Mouse (Mus musculus): ENCODE results near the gene Psrc1. TPM values are rescaled to one million over a fixed set of nuclear protein-coding genes. Genes with fewer than 3 reads are reported as not detected.
A peak's percentile ranks its signal among the peaks of the same experiment; 100 is the strongest.

Gene Psrc1
- total and polyA plus RNA-seq, 2 experiments from 2014 or later = 5.0 to 17.5 TPM

DNA sequence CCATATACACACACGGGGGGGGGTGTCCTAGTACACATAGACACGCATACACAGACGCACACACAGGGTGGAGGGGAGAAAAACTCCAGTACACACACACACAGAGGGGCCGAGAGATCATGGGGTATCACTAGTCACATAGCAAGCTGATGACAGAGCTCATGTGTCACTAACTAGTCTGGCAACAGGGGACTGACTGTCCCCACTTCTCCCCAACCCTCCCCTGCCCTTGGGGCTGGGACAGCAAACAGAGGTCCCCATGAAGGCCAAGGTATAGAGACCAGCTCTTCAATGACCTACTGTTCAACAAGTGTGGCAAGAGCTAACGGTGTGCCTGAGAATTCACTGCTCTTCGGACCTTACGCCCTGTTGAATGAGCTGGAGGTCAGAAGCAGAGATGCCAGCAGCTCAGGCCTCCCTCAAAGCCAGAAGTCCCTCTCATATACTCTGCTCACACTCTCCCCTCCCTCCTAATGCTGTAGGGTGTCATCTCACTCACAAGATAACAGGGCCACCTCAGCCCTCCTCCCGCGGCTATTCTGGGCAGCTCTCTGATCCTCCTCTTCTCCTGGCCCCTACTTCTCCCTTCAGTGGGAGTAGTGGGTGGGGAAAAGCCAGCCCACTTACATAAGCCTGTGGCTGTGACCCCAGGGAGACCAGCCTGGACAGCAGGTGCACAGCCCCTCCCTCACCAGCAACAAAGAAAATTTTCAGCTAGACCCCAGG, 19.2 kb upstream of the Psrc1 start, which contains the start of gene Mybphl:
Mybphl (plus strand) TSS at position 642 of the 726 bp plus-strand sequence.
- no peaks in the 10 kb centered on the region for H3K27me3 ChIP-seq (ENCODE audit: control insufficient read depth, insufficient read depth, low read length)
- no peak within 1 kb of the TSS for H3K9ac ChIP-seq (replicated peaks; ENCODE audit: low read depth, low read length)
- H3K36me3 ChIP-seq (replicated peaks; ENCODE audit: control insufficient read depth, insufficient read depth, low read length) = no peaks in the 10 kb centered on the region
- 31% methylated on average over 9 of the region's 9 CpGs for WGBS
- H3K9me3 ChIP-seq (replicated peaks; ENCODE audit: control insufficient read depth, low read length) = no peaks in the 10 kb centered on the region
- no peak for TF ChIP-seq EP300 (IDR thresholded peaks at IDR 0.05; ENCODE audit: low read depth)
- no peak for TF ChIP-seq CTCF (IDR thresholded peaks at IDR 0.05; ENCODE audit: low read depth)
- H3K27ac ChIP-seq (ENCODE audit: low read depth) = peak within 1 kb of the TSS; percentile 60
- ATAC-seq (ENCODE audit: insufficient read depth, low read depth) (peak; percentile 63), DNase-seq (ENCODE audit: low spot score) (peak; percentile 74)
- no peak within 1 kb of the TSS for H3K4me2 ChIP-seq (ENCODE audit: low read depth, low read length)
- peak within 1 kb of the TSS; percentile 5; the same call in 1 of the 2 replicates for H3K4me3 ChIP-seq (ENCODE audit: low read depth, low read length)
- H3K4me1 ChIP-seq (ENCODE audit: control insufficient read depth, insufficient read depth) = peaks cover 15% of the 10 kb centered on the region; the same call in 1 of the 2 replicates

DNA sequence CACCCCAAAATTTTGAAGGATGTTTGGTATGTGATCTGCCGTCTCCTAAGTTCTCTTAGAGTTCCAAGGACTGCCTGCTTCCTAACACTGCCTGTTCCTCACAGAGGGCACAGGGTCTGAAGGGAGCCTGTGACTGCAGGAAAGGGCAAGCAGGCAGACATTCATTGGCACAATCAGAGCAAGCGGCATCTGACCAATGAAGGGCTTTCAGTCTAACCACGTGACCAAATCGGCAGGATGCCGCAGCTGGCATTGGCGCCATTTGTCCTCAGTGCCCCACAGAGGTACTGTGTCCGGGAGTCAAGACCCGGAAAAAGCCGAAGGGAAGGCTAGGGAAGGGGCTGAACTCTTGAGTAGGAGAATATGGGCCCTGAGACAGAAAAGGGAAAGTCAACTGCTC, 16.5 kb upstream of the Psrc1 start:
- H3K4me1 ChIP-seq (ENCODE audit: control insufficient read depth, insufficient read depth) = peaks cover 15% of the 10 kb centered on the region; the same call in 1 of the 2 replicates
- H3K9ac ChIP-seq (replicated peaks; ENCODE audit: low read depth, low read length) = no peak overlapping the region
- ATAC-seq (ENCODE audit: insufficient read depth, low read depth) (peak; percentile 3; the same call in 1 of the 2 replicates), DNase-seq (ENCODE audit: low spot score) (no peak)
- H3K36me3 ChIP-seq (replicated peaks; ENCODE audit: control insufficient read depth, insufficient read depth, low read length) = no peaks in the 10 kb centered on the region
- no peak for TF ChIP-seq CTCF (IDR thresholded peaks at IDR 0.05; ENCODE audit: low read depth)
- no peak for TF ChIP-seq EP300 (IDR thresholded peaks at IDR 0.05; ENCODE audit: low read depth)
- no peak overlapping the region for H3K4me3 ChIP-seq (ENCODE audit: low read depth, low read length)
- peaks cover 6% of the 10 kb centered on the region; the same call in 1 of the 2 replicates for H3K27me3 ChIP-seq (ENCODE audit: control insufficient read depth, insufficient read depth, low read length)
- WGBS = 62% methylated on average over 9 of the region's 9 CpGs
- H3K9me3 ChIP-seq (replicated peaks; ENCODE audit: control insufficient read depth, low read length) = no peaks in the 10 kb centered on the region
- no peak overlapping the region for H3K27ac ChIP-seq (ENCODE audit: low read depth)
- no peak overlapping the region for H3K4me2 ChIP-seq (ENCODE audit: low read depth, low read length)

DNA sequence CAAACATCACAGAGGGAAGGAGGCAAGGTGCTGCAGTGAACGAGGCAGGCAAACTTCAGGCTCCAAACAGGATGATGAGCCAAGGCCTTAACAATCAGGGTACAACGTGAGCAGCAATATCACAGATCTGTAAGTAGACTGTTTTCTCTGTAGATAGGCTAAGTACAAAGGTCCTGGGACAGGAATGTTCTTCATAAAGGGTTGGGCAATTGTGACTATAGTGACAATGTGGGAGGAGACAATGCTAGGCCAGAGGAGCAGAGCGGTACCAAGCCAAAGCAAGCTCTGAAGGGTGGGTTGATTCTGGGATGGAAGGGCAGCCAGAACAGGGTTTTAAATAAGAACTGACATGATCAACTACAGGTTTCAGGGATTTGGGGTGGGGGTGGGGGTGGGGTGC, 15.8 kb upstream of the Psrc1 start:
- no peaks in the 10 kb centered on the region for H3K9me3 ChIP-seq (replicated peaks; ENCODE audit: control insufficient read depth, low read length)
- H3K9ac ChIP-seq (replicated peaks; ENCODE audit: low read depth, low read length) = no peak overlapping the region
- peaks cover 6% of the 10 kb centered on the region; the same call in 1 of the 2 replicates for H3K27me3 ChIP-seq (ENCODE audit: control insufficient read depth, insufficient read depth, low read length)
- H3K4me2 ChIP-seq (ENCODE audit: low read depth, low read length) = no peak overlapping the region
- H3K27ac ChIP-seq (ENCODE audit: low read depth) = no peak overlapping the region
- WGBS = 64% methylated on average over 3 of the region's 3 CpGs
- H3K4me3 ChIP-seq (ENCODE audit: low read depth, low read length) = no peak overlapping the region
- DNase-seq (ENCODE audit: low spot score) = no peak
- H3K36me3 ChIP-seq (replicated peaks; ENCODE audit: control insufficient read depth, insufficient read depth, low read length) = no peaks in the 10 kb centered on the region
- ATAC-seq (ENCODE audit: insufficient read depth, low read depth) = no peak
- TF ChIP-seq EP300 (IDR thresholded peaks at IDR 0.05; ENCODE audit: low read depth) (no peak), CTCF (IDR thresholded peaks at IDR 0.05; ENCODE audit: low read depth) (no peak)
- peaks cover 22% of the 10 kb centered on the region; the same call in 1 of the 2 replicates for H3K4me1 ChIP-seq (ENCODE audit: control insufficient read depth, insufficient read depth)

DNA sequence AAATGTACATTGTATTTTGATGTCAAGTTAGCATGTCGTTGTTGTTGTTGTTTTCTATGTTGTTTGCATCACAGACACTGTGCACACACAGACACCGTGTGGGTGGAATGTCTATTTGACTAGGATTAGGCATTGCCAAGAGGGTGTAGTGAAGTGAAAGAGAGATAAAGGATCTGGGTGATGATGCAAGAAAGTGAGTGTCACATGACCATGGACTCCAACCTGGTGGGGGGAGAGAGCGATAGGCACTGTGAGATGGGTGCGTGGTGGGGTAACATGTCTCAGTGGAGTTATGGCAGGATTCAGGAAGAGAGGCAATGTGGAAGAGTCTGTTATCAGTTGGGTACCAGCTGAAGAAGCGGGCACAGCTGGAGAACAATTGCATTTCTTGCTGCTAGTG, 14.9 kb upstream of the Psrc1 start:
- DNase-seq (ENCODE audit: low spot score) (no peak), ATAC-seq (ENCODE audit: insufficient read depth, low read depth) (no peak)
- H3K27ac ChIP-seq (ENCODE audit: low read depth) = no peak overlapping the region
- no peaks in the 10 kb centered on the region for H3K36me3 ChIP-seq (replicated peaks; ENCODE audit: control insufficient read depth, insufficient read depth, low read length)
- H3K4me3 ChIP-seq (ENCODE audit: low read depth, low read length) = no peak overlapping the region
- peaks cover 17% of the 10 kb centered on the region; the same call in 1 of the 2 replicates for H3K4me1 ChIP-seq (ENCODE audit: control insufficient read depth, insufficient read depth)
- H3K9ac ChIP-seq (replicated peaks; ENCODE audit: low read depth, low read length) = no peak overlapping the region
- H3K27me3 ChIP-seq (ENCODE audit: control insufficient read depth, insufficient read depth, low read length) = peaks cover 6% of the 10 kb centered on the region; the same call in 1 of the 2 replicates
- H3K4me2 ChIP-seq (ENCODE audit: low read depth, low read length) = no peak overlapping the region
- WGBS = 78% methylated on average over 5 of the region's 5 CpGs
- H3K9me3 ChIP-seq (replicated peaks; ENCODE audit: control insufficient read depth, low read length) = no peaks in the 10 kb centered on the region
- TF ChIP-seq CTCF (IDR thresholded peaks at IDR 0.05; ENCODE audit: low read depth) = no peak
- TF ChIP-seq EP300 (IDR thresholded peaks at IDR 0.05; ENCODE audit: low read depth) = no peak

DNA sequence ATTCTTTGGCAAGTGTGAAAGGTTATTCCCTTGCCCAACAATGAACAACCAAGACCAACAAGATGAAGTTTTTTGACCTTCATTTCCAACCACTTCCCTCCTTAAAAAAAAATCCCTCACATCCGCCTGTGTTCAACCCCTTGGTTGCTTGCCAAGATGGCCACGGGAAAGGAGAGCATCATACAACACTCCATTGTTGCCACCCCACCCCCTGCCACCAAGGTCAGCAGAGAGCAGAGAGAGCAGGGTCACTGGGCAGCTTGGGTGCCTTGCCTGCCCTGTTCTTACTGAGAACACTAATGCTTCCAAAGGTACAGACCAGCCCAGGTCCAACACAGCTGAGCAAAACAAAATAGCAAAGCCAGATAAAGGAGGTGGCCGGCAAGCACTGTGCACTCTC, 11.4 kb upstream of the Psrc1 start:
- DNase-seq (ENCODE audit: low spot score) (no peak), ATAC-seq (ENCODE audit: insufficient read depth, low read depth) (peak; percentile 59; the same call in 1 of the 2 replicates)
- no peak overlapping the region for H3K4me3 ChIP-seq (ENCODE audit: low read depth, low read length)
- TF ChIP-seq EP300 (IDR thresholded peaks at IDR 0.05; ENCODE audit: low read depth) (no peak), CTCF (IDR thresholded peaks at IDR 0.05; ENCODE audit: low read depth) (no peak)
- H3K36me3 ChIP-seq (replicated peaks; ENCODE audit: control insufficient read depth, insufficient read depth, low read length) = no peaks in the 10 kb centered on the region
- peaks cover 11% of the 10 kb centered on the region; the same call in 1 of the 2 replicates for H3K4me1 ChIP-seq (ENCODE audit: control insufficient read depth, insufficient read depth)
- no peak overlapping the region for H3K4me2 ChIP-seq (ENCODE audit: low read depth, low read length)
- no peaks in the 10 kb centered on the region for H3K9me3 ChIP-seq (replicated peaks; ENCODE audit: control insufficient read depth, low read length)
- WGBS = 15% methylated on average over 3 of the region's 3 CpGs
- no peak overlapping the region for H3K9ac ChIP-seq (replicated peaks; ENCODE audit: low read depth, low read length)
- H3K27ac ChIP-seq (ENCODE audit: low read depth) = no peak overlapping the region
- H3K27me3 ChIP-seq (ENCODE audit: control insufficient read depth, insufficient read depth, low read length) = peaks cover 6% of the 10 kb centered on the region; the same call in 1 of the 2 replicates
